Mouse (Mus musculus) forebrain, embryonic 12.5 days (tissue): ENCODE data around the gene Rnf20. TPM values are rescaled to one million over a fixed set of nuclear protein-coding genes. Genes with fewer than 3 reads are reported as not detected.

Source experiments
- ATAC-seq: fragments of 200-750 bp; cut with Nextera tagmentation; 2 replicates; pipeline ENCODE4 v1.8.0; 2017; ENCODE audit warnings: moderate TSS enrichment; ENCODE audit not compliant: low FRiP score
- H3K27ac ChIP-seq: fragments of 300-500 bp; sonication (generic); 2 replicates; pipeline ENCODE4 v1.5.1; 2016; ENCODE audit warnings: mild to moderate bottlenecking
- H3K27me3 ChIP-seq: fragments of 300-500 bp; sonication (generic); 2 replicates; pipeline ENCODE4 v1.6.1; 2016; ENCODE audit warnings: mild to moderate bottlenecking
- H3K36me3 ChIP-seq: fragments of 300-500 bp; sonication (generic); replicated peaks from 2 replicates; pipeline ENCODE4 v1.6.1; 2016; ENCODE audit warnings: mild to moderate bottlenecking
- H3K4me1 ChIP-seq: fragments of 300-500 bp; sonication (generic); 2 replicates; pipeline ENCODE4 v1.6.1; 2016
- H3K4me2 ChIP-seq: fragments of 300-500 bp; sonication (generic); 2 replicates; pipeline ENCODE4 v1.6.1; 2016; ENCODE audit warnings: mild to moderate bottlenecking, moderate library complexity
- H3K4me3 ChIP-seq: fragments of 300-500 bp; sonication (generic); replicated peaks from 2 replicates; pipeline ENCODE4 v1.5.1; 2016; ENCODE audit warnings: mild to moderate bottlenecking
- H3K9ac ChIP-seq: fragments of 300-500 bp; sonication (generic); 2 replicates; pipeline ENCODE4 v1.6.1; 2016; ENCODE audit warnings: mild to moderate bottlenecking
- H3K9me3 ChIP-seq: fragments of 300-500 bp; sonication (generic); 2 replicates; pipeline ENCODE4 v1.6.1; 2016
- WGBS: fragments of 180-500 bp; shearing (Covaris S2); methylation state at CpG from one replicate; pipeline ENCODE4 v1.1.7; 2016; 5-methylcytosine and 5-hydroxymethylcytosine counted together
- polyA plus RNA-seq: library from polyadenylated mRNA; unstranded; fragments of >200 nt; fragmentation: Nextera tagmentation; extraction: Ambion mirVana; gene quantifications from 2 replicates; pipeline ENCODE4 v1.2.1, GENCODE M21; 2016

The Rnf20 gene
- 68.2 and 71.8 TPM in 2 replicates for polyA plus RNA-seq

- Histone ChIP-seq H3K4me1 (peaks cover 9% of the 10 kb centered on the region), H3K9me3 (no peaks in the 10 kb centered on the region), H3K36me3 (peaks cover 23% of the 10 kb centered on the region), H3K27ac (peak within 1 kb of the TSS; percentile 89), H3K4me3 (peak within 1 kb of the TSS; percentile 80), H3K27me3 (no peaks in the 10 kb centered on the region), H3K4me2 (peak within 1 kb of the TSS; percentile 78), H3K9ac (peak within 1 kb of the TSS; percentile 85)
- ATAC-seq, result peak; percentile 98
- WGBS, result 3% methylated on average over 37 of the region's 37 CpGs
Measured at GRCm38 (mm10) chr4:49631319-49632138, at the start of gene Rnf20. Rnf20 (plus strand) TSS chr4:49632006.

GRCm38 (mm10) chr4:49583965-49584831 is 47.6 kb upstream of the Rnf20 start:
- 65% methylated on average over 14 of the region's 14 CpGs for whole genome bisulfite sequencing
- peaks cover 19% of the 10 kb centered on the region; the same call in 1 of the 2 replicates for H3K36me3 ChIP-seq
- no peak overlapping the region for H3K9ac ChIP-seq
- no peak overlapping the region for H3K4me2 ChIP-seq
- no peaks in the 10 kb centered on the region for H3K27me3 ChIP-seq
- no peak overlapping the region for H3K27ac ChIP-seq
- no peak; the same call in 1 of the 2 replicates for ATAC-seq
- H3K4me3 ChIP-seq, result no peak overlapping the region
- H3K4me1 ChIP-seq, result peaks cover 5% of the 10 kb centered on the region; the same call in 1 of the 2 replicates
- H3K9me3 ChIP-seq, result no peaks in the 10 kb centered on the region

GRCm38 (mm10) chr4:49585524-49586101 is 46.2 kb upstream of the Rnf20 start:
- H3K9ac ChIP-seq, result no peak overlapping the region
- no peak overlapping the region for H3K4me2 ChIP-seq
- H3K27ac ChIP-seq, result no peak overlapping the region
- H3K4me1 ChIP-seq, result peaks cover 5% of the 10 kb centered on the region; the same call in 1 of the 2 replicates
- H3K4me3 ChIP-seq, result no peak overlapping the region
- peaks cover 19% of the 10 kb centered on the region; the same call in 1 of the 2 replicates for H3K36me3 ChIP-seq
- no peak for ATAC-seq
- H3K27me3 ChIP-seq, result no peaks in the 10 kb centered on the region
- no peaks in the 10 kb centered on the region for H3K9me3 ChIP-seq
- WGBS, result 94% methylated on average over 7 of the region's 7 CpGs

DNA sequence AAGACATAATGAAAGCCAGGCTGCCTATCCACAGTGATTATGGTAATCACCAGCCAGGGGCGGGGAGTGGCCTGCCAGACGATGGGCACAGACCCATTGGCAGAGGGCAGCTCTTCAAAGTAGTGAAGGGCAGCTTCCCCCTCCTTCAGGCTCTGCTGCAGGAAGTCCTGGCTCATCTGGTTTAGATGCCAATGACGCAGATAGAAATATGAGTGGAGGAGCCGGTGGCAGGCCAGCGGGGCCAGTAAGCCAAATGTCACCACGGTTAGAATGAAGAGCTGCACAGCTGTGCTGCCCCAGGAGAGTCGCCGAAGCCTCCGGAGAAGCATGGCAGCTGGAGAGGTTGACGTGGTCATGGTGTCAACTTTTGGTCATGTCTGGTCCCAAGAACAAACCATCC is 45.0 kb upstream of the Rnf20 start:
- H3K4me2 ChIP-seq, result no peak overlapping the region
- H3K27ac ChIP-seq, result no peak overlapping the region
- no peak for ATAC-seq
- no peak overlapping the region for H3K9ac ChIP-seq
- H3K4me1 ChIP-seq, result peaks cover 5% of the 10 kb centered on the region; the same call in 1 of the 2 replicates
- WGBS, result 93% methylated on average over 10 of the region's 10 CpGs
- no peaks in the 10 kb centered on the region for H3K27me3 ChIP-seq
- H3K9me3 ChIP-seq, result no peaks in the 10 kb centered on the region
- no peak overlapping the region for H3K4me3 ChIP-seq
- H3K36me3 ChIP-seq, result peaks cover 19% of the 10 kb centered on the region; the same call in 1 of the 2 replicates

DNA sequence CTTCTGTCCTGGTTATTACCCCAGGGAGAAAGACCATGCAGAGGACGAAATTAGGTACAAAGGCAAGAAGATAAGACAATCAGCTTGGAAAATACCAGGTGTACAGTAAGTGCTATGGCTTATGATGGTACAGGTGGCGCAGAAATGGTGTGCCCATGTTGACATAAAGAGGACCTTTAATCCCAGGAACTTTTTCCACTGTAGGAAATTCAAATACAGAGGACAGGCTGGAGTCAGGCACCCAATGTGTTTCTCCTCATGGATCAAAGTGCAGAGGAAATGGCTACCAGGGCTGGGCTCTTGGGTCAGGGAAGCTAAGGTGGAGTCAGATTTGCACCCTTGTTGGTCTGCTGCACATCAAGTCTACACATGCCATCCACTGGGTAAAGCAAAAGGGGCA is 41.7 kb upstream of the Rnf20 start:
- ATAC-seq, result no peak
- WGBS, result 76% methylated on average over 2 of the region's 2 CpGs
- Histone ChIP-seq H3K9me3 (no peaks in the 10 kb centered on the region), H3K4me3 (no peak overlapping the region), H3K4me2 (no peak overlapping the region), H3K27me3 (no peaks in the 10 kb centered on the region), H3K4me1 (no peaks in the 10 kb centered on the region), H3K27ac (no peak overlapping the region), H3K36me3 (peaks cover 19% of the 10 kb centered on the region; the same call in 1 of the 2 replicates), H3K9ac (no peak overlapping the region)

DNA sequence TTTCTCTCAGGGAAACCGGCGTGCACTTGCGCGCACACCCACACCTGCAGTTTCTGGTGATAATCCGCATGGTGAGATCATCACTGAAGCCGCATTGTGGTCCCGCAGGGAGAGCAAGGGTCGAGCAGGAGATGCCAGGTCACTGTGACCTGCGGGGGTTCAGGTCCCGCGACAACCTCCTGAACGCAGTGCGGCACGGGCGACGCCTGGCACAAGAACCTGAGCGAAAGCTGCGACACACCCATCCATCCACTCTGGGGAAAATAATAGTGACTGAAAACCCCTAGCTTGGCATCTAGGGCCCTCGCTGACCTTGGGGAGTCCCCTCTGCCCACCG is 35.0 kb upstream of the Rnf20 start:
- H3K27ac ChIP-seq, result peak overlapping the region; percentile 65; the same call in 1 of the 2 replicates
- peak overlapping the region; percentile 83 for H3K4me3 ChIP-seq
- H3K4me1 ChIP-seq, result 0 out of 2 replicates have a peak, but pooled peaks cover 10% of the 10 kb centered on the region
- peak overlapping the region; percentile 84 for H3K4me2 ChIP-seq
- ATAC-seq, result no peak; the same call in 1 of the 2 replicates
- peak overlapping the region; percentile 64 for H3K9ac ChIP-seq
- peaks cover 6% of the 10 kb centered on the region; the same call in 1 of the 2 replicates for H3K27me3 ChIP-seq
- no peaks in the 10 kb centered on the region for H3K36me3 ChIP-seq
- WGBS, result under 1% methylated on average over 20 of the region's 20 CpGs
- no peaks in the 10 kb centered on the region for H3K9me3 ChIP-seq

DNA sequence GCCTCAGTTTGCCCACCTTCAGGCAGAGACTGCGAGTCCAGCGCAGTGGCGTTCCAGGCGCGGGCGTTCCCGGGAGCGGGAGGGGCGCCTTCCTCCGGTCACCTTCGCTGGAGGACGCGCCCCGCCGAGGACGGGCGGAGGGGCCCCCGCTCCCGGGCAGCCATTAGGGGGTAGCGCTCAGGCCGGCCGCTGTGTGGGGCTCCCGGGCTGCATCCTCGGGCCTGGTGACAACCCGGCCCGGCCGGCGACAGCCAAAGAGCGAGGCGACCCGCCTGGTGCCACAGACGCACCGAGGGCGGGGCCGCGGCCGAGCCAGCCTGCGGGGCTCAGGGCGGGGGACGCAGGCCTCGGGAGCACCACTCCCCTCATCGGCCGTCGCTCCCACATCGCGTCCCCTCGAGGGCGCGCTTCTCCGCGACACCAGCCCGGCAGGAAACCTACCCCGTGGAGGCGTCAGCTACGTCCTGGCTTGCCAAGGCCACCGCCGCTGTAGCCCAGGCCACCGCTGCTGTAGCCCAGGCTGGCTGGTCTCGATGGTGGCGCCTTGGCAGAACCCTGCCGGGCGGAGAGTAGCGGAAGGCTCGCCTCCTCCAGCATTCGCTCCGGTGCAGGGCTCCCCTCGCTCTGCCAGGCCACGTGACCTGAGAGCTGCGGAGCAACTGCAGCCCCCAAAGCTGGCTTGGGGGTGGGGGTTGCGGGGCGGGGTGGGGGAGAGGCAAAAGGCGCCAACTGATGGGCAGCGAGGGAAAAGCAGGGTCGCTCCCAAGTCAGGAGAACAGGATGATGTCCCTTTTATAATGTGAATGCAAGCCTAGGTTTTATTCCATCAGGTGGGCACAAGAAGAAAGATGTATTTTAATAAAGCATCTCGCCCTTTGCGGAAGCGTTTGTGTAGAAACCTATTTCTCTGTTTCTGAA is 34.4 kb upstream of the Rnf20 start, which contains the start of gene Tmem246:
Gene Tmem246 (minus strand): TSS at position 694 of the 918 bp plus-strand sequence.
- peak within 1 kb of the TSS; percentile 83 for H3K4me3 ChIP-seq
- peak within 1 kb of the TSS; percentile 64 for H3K9ac ChIP-seq
- ATAC-seq, result peak; percentile 95
- H3K4me1 ChIP-seq, result 0 out of 2 replicates have a peak, but pooled peaks cover 10% of the 10 kb centered on the region
- H3K27ac ChIP-seq, result peak within 1 kb of the TSS; percentile 65
- peaks cover 6% of the 10 kb centered on the region; the same call in 1 of the 2 replicates for H3K27me3 ChIP-seq
- H3K9me3 ChIP-seq, result no peaks in the 10 kb centered on the region
- peak within 1 kb of the TSS; percentile 84 for H3K4me2 ChIP-seq
- H3K36me3 ChIP-seq, result no peaks in the 10 kb centered on the region
- WGBS, result under 1% methylated on average over 47 of the region's 77 CpGs

GRCm38 (mm10) chr4:49603161-49603560 is 28.6 kb upstream of the Rnf20 start:
- Histone ChIP-seq H3K4me1 (0 out of 2 replicates have a peak, but pooled peaks cover under 1% of the 10 kb centered on the region), H3K27ac (no peak overlapping the region), H3K27me3 (peaks cover 6% of the 10 kb centered on the region; the same call in 1 of the 2 replicates), H3K4me2 (no peak overlapping the region), H3K9ac (no peak overlapping the region), H3K36me3 (no peaks in the 10 kb centered on the region), H3K9me3 (no peaks in the 10 kb centered on the region), H3K4me3 (no peak overlapping the region)
- WGBS, result 93% methylated on average over 2 of the region's 2 CpGs
- no peak for ATAC-seq

GRCm38 (mm10) chr4:49604016-49604546 is 27.7 kb upstream of the Rnf20 start:
- Histone ChIP-seq H3K9ac (no peak overlapping the region), H3K27me3 (peaks cover 6% of the 10 kb centered on the region; the same call in 1 of the 2 replicates), H3K36me3 (no peaks in the 10 kb centered on the region), H3K27ac (no peak overlapping the region), H3K9me3 (no peaks in the 10 kb centered on the region), H3K4me1 (no peaks in the 10 kb centered on the region), H3K4me2 (no peak overlapping the region), H3K4me3 (no peak overlapping the region)
- ATAC-seq, result no peak
- WGBS, result 48% methylated on average over 1 of the region's 1 CpGs

DNA sequence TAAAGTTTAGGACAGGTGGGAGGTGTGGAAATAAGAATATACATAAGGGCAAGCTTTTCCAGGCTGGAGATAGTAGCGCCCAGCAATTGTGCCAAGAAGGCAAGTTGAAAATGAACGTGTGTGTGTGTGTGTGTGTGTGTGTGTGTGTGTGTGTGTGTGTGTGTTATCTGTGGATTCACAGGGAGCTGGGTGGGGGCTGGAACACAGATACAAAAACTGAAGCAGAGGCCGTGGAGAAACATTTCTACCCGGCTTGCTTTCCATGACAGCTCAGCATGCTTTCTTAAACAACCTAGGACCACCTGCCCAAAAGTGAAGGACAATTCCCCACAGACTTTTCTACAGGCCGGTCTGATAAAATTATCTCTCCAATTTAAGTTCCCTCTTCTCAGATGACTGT is 27.2 kb upstream of the Rnf20 start:
- Histone ChIP-seq H3K4me2 (no peak overlapping the region), H3K9ac (no peak overlapping the region), H3K9me3 (no peaks in the 10 kb centered on the region), H3K36me3 (no peaks in the 10 kb centered on the region), H3K4me1 (no peaks in the 10 kb centered on the region), H3K4me3 (no peak overlapping the region), H3K27ac (no peak overlapping the region), H3K27me3 (0 out of 2 replicates have a peak, but pooled peaks cover 3% of the 10 kb centered on the region)
- ATAC-seq, result no peak
- WGBS, result 88% methylated on average over 5 of the region's 5 CpGs

GRCm38 (mm10) chr4:49605459-49605858 is 26.3 kb upstream of the Rnf20 start:
- H3K36me3 ChIP-seq, result no peaks in the 10 kb centered on the region
- no peak for ATAC-seq

More at GRCm38 (mm10) chr4:49605459-49605858, 26.3 kb upstream of the Rnf20 start:
- no peaks in the 10 kb centered on the region for H3K4me1 ChIP-seq
- no peak overlapping the region for H3K4me2 ChIP-seq
- 89% methylated on average over 1 of the region's 1 CpGs for WGBS
- no peaks in the 10 kb centered on the region for H3K9me3 ChIP-seq
- H3K9ac ChIP-seq, result no peak overlapping the region
- H3K27me3 ChIP-seq, result no peaks in the 10 kb centered on the region
- no peak overlapping the region for H3K27ac ChIP-seq
- no peak overlapping the region for H3K4me3 ChIP-seq
